Mouse (Mus musculus) macrophage (primary cell): ENCODE data around the gene Vcp. TPM values are rescaled to one million over a fixed set of nuclear protein-coding genes. Genes with fewer than 3 reads are reported as not detected.

Experiments
- H3K27ac ChIP-seq: fragments of 350-480 bp; formaldehyde crosslinking; 2 replicates; pipeline ENCODE4 v1.9.0; 2021
- H3K36me3 ChIP-seq: fragments of 350-480 bp; formaldehyde crosslinking; 2 replicates; pipeline ENCODE4 v1.9.0; 2021; ENCODE audit errors: inconsistent target
- H3K4me3 ChIP-seq: fragments of 350-480 bp; formaldehyde crosslinking; 2 replicates; pipeline ENCODE4 v1.9.0; 2021; ENCODE audit errors: inconsistent target
- H3K79me2 ChIP-seq: fragments of 350-480 bp; formaldehyde crosslinking; 2 replicates; pipeline ENCODE4 v1.9.0; 2021; ENCODE audit errors: inconsistent target
- WGBS: methylation state at CpG from one replicate; pipeline ENCODE4 v1.1.7; 2026; ENCODE audit warnings: inconsistent platforms; ENCODE audit not compliant: missing documents; 5-methylcytosine and 5-hydroxymethylcytosine counted together
- polyA plus RNA-seq: library from polyadenylated mRNA; stranded (reverse); fragments of 250-400 nt; gene quantifications from 3 replicates; pipeline ENCODE4 v1.2.4, GENCODE M21; 2018; ENCODE audit warnings: inconsistent platforms

Vcp gene
- polyA plus RNA-seq, 1 experiment from 2014 or later, result 191 TPM

DNA sequence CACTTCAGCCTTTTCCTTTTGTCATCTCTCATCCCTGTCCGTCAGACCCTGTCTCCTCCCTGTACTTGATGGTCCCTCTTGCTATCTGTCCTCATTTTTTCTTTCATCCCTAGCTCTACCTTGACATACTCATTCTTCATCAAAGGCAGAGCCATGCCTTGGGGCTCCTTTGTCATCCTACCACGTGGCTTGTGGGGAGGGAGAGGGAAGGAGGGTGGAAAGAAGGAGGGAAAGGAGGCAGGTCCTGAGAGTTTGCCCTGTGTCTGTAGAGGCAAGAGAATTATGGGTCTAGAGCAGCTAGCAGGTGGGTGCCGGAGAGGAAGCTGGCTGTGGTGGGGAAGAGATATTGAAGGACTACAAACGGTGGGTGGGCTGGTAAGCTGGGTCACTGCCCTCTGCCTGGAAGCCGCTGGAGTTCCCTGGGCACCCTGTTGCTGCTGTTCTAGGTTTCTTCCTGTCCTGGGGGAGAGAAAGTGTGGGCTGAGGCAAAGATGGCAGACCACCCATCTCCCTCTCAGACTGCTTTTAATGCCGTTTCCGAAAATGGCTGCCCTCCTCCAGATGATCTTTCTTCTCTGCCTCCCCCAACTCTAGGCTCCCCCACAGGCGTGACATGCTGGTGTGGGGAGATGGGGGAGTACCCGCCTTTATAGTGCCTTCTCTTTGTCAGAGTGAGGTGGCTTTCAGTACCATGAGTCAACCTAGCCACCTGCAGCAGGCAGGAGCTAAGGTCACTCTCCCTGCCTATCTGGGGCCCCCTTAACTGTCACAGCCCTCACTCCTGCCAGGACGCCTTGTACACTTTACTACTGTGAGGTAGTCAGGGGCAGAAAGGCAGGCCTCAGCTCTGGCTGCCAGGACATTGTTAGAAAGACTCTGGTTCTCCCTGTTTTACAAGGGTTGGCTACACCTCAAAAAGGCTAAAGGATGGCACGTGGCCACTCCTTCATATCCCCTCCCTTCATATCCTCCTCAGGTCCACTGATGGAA lies 48.8 kb downstream of the Vcp start:
- WGBS, result 66% methylated on average over 11 of the region's 11 CpGs
- no peak overlapping the region for H3K27ac ChIP-seq

DNA sequence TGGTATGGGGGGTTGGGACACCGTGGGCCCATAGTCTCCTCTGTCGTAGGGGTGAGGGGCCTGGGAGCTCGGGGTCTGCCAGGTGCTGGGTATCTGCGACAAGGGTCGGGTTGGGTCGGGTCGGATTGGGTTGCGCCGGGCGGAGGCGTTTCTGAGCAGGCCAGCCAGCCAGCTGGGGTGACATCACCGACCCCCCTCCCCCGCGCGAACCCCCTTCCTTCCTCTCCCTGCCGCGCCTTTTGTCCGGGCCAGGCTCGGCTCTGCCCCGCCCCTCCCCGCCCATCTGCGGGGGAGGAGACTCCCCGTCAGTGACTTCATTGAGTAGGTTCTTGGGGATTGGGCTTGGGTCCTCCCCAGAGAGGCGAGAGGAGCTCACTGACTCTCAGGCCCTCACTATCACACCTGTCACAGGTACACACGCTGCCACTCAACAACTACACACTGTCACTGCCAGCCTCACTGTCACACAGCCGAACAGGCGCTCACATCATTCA lies 50.2 kb downstream of the Vcp start:
- no peaks in the 10 kb centered on the region for H3K79me2 ChIP-seq
- 7% methylated on average over 16 of the region's 27 CpGs for WGBS
- H3K36me3 ChIP-seq, result no peaks in the 10 kb centered on the region
- peak overlapping the region; percentile 32 for H3K4me3 ChIP-seq
- peak overlapping the region; percentile 63 for H3K27ac ChIP-seq

More for the DNA sequence above, 48.8 kb downstream of the Vcp start:
- Histone ChIP-seq H3K36me3 (no peaks in the 10 kb centered on the region), H3K4me3 (no peak overlapping the region), H3K79me2 (no peaks in the 10 kb centered on the region)

DNA sequence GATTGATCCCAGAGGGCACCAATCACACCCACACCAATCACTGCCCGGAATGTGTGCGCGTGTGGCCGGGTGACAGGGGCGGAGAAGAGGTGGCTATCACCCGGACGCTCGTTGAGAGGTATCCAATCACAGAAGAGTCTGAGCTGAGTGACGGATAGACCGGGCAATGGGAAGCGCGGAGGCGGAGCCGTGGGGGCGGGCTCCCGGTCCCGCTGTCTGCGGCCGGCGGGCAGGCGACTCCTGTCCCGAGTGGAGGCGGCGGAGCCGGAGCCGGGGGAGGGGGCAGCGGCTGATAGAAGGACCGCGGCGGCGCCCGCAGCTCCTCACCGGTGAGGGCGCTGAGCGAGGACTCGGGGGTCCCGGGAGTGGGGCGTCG lies 50.6 kb downstream of the Vcp start, which contains the start of gene Dnajb5:
Dnajb5 (plus strand) TSS at position 139 of the 376 bp plus-strand sequence.
- Histone ChIP-seq H3K27ac (peak within 1 kb of the TSS; percentile 63), H3K36me3 (no peaks in the 10 kb centered on the region), H3K79me2 (no peaks in the 10 kb centered on the region), H3K4me3 (peak within 1 kb of the TSS; percentile 32)
- under 1% methylated on average over 34 of the region's 39 CpGs for WGBS

DNA sequence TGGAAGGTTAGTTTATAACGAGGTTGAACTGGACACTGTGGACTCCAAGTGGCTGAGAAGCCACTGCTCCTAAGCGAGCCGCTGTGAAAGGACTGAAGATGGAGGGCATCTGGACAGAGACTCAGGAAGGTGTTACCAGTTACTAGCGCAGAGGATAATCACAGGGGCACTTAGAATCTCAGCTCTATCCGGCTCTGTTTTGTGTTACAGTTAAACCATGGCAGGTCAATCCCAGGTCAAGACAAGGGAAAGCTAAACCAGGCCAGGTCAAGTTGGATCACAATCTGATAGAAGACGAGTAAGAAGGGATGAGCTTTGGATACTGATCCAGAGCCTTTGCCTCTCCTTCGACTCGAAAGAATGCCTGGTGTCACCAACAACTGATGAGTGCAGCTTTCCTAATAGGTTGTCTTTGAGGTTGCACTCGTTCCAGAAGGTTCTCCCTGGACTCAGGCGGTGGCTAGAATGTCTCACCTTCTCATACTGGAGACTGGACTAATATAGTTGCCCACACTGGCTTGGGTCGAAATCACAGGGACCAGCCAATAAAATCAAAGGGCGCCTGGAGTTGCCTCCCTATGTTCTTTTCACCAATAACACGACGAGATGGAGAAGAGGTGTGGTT lies 51.1 kb downstream of the Vcp start:
- WGBS, result 10% methylated on average over 14 of the region's 14 CpGs
- peak overlapping the region; percentile 12; the same call in 1 of the 2 replicates for H3K4me3 ChIP-seq
- no peak overlapping the region for H3K27ac ChIP-seq
- H3K79me2 ChIP-seq, result no peaks in the 10 kb centered on the region
- no peaks in the 10 kb centered on the region for H3K36me3 ChIP-seq

DNA sequence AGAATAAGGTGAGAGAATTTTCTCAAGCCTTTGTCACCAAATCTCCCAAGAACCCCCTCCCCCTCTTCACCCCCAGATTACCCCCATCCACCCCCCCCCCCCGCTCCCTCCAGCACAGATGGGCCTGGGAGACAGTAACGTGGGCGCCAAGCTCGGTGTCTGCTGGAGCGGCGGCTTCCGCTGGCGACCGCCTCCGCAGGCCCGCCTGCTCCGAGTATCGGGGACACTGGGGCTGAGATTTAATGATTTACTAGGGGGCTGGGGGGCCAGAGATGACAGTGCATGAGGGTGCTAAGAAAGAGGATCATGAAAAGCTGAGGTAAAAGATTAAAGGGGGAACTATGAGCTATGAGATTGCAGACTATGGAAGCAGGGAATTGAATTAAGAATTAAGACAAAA lies 51.8 kb downstream of the Vcp start:
- WGBS, result 70% methylated on average over 12 of the region's 13 CpGs
- Histone ChIP-seq H3K79me2 (no peaks in the 10 kb centered on the region), H3K4me3 (no peak overlapping the region), H3K36me3 (no peaks in the 10 kb centered on the region), H3K27ac (no peak overlapping the region)

DNA sequence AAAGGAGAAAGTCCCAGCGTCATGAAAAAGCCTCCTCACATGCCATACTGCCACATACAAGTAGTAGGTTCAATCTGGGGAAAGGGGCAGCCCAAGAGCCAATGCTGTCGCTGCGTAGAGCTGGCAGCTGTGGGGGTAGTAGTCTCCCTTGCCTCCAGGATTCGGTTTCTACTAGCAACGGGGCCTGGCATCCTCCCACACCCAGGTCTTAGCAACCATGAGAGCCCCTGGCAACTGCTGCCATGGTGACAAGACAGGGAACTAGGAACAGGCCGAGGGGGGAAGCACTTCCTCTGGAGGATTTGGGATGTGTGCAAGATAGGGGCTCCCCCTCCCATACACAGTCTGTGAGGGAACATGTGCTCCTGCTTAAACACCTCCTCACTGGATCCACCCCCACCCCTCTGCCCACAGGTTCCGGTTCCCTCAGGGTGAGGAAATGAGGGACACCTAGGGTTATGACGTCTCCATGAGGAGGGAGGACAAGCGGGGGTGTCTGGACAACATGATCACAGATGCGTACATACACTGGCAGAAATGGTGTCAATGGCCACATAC lies 53.5 kb downstream of the Vcp start:
- Histone ChIP-seq H3K4me3 (no peak overlapping the region), H3K27ac (no peak overlapping the region), H3K79me2 (no peaks in the 10 kb centered on the region), H3K36me3 (no peaks in the 10 kb centered on the region)
- 50% methylated on average over 10 of the region's 10 CpGs for WGBS

DNA sequence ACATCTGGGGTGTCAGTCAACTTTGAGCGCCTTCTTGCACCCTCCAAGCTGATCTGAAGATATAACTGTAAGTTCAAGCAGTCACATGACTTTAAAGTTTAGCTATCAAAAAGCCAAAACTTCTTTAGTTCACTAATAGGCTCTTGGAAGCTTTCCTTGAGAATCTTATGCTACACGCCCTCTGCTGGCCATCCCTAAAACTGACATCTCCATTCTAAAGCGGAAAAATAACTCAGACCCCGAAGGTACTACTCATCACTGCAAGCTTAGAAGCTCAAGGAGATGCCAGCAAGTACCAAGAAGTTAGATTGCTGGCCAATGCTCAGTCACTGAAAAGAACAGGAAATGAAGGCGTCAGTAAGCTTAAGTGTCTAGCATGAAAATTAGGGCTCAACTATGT lies 54.4 kb downstream of the Vcp start:
- 5% methylated on average over 5 of the region's 5 CpGs for WGBS
- no peak overlapping the region for H3K4me3 ChIP-seq
- no peaks in the 10 kb centered on the region for H3K79me2 ChIP-seq
- H3K36me3 ChIP-seq, result no peaks in the 10 kb centered on the region
- H3K27ac ChIP-seq, result no peak overlapping the region

DNA sequence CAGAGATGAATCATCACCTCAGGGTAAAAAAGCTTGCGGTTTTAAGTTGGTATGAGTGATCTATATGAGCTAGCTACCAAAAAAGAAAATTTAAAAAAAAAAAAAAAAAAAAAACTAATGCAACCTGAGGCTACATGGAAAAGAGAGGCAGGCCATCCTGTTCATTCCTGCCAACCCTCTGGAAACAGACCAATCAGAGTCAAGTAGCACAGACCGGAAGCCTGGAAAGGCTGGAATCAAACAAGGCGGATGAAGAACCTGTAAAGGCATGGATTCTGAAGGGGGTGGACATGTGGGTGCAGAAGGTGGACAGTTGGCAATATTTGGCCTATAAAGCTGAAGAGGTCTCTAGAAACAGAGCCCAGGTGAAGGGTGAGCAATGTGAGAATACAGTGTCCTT lies 54.9 kb downstream of the Vcp start:
- 88% methylated on average over 3 of the region's 3 CpGs for WGBS
- no peaks in the 10 kb centered on the region for H3K79me2 ChIP-seq

DNA sequence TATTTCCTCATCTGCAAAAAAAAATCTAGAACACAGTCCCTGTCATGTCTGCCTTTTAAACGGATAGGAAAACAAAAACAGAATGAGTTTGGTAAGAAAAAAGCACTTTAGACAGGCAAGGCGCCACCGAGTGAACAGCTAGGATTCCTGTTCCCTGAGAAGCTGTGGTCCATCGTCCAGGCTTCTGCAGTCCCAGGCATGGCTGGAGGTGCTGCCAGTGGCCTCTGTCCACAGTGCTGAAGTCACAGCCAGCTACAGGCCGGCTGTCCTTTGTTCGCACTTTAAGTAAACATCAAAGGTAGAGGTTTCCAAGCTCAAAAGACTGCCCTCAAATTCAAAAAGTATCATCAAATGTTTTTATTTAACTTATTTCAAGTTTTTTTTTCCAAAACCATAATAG lies 55.3 kb downstream of the Vcp start:
- H3K79me2 ChIP-seq, result no peaks in the 10 kb centered on the region
- 29% methylated on average over 6 of the region's 6 CpGs for WGBS
- H3K4me3 ChIP-seq, result no peak overlapping the region
- no peak overlapping the region for H3K27ac ChIP-seq
- H3K36me3 ChIP-seq, result no peaks in the 10 kb centered on the region

More for the DNA sequence above, 54.9 kb downstream of the Vcp start:
- no peak overlapping the region for H3K4me3 ChIP-seq
- H3K27ac ChIP-seq, result no peak overlapping the region
- no peaks in the 10 kb centered on the region for H3K36me3 ChIP-seq

DNA sequence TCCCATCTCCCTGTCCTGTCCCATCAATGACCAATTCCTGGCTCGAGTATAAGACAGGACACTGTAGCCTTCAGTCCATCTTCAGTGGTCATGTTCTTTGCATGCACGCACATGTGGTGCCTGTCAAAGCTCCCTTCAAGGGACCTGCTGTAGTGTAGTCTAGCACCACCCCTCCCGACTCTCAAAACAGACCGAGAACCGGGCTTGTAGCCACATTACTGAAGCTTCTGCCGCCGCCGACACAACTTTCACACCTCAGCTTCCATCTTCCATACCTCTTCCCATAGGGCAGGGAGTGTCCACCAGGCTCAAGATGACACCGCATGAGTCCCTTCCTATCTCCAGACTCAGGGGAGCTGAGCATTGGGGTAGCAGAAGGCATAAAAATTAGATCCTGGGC lies 56.1 kb downstream of the Vcp start:
- no peak overlapping the region for H3K27ac ChIP-seq
- WGBS, result 95% methylated on average over 9 of the region's 9 CpGs
- no peaks in the 10 kb centered on the region for H3K79me2 ChIP-seq
- no peak overlapping the region for H3K4me3 ChIP-seq
- no peaks in the 10 kb centered on the region for H3K36me3 ChIP-seq

DNA sequence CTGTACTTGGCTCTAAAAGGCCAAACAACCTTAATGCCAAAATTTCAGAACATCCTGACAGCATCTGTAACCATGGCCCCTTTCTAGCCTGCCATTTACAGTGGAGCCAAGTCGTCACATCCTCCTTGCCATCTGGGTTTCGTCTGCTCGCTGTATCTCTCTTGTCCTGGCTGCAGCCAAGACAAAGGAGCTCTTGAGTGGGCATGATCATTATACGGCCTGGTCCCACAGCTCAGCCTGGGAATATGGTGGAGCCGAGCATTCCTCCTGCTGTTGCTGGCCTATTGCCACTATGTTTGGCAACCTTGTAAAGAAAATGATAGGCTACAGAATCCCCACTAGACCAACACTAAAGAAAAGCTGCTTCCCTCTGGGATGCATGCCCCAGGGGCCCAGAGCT lies 57.0 kb downstream of the Vcp start:
- Histone ChIP-seq H3K27ac (no peak overlapping the region), H3K4me3 (no peak overlapping the region), H3K36me3 (no peaks in the 10 kb centered on the region), H3K79me2 (no peaks in the 10 kb centered on the region)
- WGBS, result 89% methylated on average over 5 of the region's 5 CpGs

DNA sequence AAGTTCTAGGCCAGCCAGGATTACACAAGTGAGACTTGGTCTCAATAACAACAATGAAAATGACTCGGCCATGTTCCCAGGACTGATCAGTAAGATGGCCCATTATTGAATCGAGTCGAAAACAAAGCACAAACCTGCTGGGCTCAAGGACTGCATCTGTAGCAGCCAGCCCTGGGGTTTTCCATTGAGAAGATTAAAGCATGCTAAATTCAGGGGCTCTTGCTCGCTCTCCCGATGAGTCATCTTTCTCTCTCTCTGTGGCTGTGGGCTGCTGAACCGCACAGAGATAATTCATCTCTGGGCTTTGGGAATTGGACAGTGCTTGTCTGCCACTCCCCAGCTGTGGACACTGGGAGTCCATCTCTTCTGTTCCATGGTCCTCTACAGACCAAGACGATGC lies 58.9 kb downstream of the Vcp start:
- 78% methylated on average over 7 of the region's 7 CpGs for WGBS
- no peak overlapping the region for H3K27ac ChIP-seq
- H3K79me2 ChIP-seq, result no peaks in the 10 kb centered on the region
- no peaks in the 10 kb centered on the region for H3K36me3 ChIP-seq
- no peak overlapping the region for H3K4me3 ChIP-seq

DNA sequence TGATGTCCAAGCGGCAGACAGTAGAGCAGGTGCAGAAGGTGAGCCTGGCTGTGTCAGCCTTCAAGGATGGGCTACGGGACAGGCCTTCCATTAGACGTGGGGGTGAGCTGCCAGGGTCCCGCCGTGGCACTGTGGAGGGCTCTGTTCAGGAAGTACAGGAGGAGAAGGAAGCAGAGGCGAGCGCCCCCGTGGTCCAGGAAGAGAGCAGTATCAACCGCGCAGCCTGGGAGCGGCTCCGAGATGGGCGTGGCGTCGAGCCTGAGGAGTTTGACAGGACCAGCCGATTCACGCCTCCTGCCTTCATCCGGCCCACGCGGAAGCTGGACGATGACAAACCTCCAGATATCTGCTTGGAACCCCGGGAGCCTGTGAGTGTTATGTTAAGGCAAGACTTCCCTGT lies 66.7 kb downstream of the Vcp start:
- Histone ChIP-seq H3K4me3 (no peak overlapping the region), H3K27ac (no peak overlapping the region), H3K36me3 (no peaks in the 10 kb centered on the region), H3K79me2 (no peaks in the 10 kb centered on the region)
- WGBS, result 6% methylated on average over 21 of the region's 22 CpGs

DNA sequence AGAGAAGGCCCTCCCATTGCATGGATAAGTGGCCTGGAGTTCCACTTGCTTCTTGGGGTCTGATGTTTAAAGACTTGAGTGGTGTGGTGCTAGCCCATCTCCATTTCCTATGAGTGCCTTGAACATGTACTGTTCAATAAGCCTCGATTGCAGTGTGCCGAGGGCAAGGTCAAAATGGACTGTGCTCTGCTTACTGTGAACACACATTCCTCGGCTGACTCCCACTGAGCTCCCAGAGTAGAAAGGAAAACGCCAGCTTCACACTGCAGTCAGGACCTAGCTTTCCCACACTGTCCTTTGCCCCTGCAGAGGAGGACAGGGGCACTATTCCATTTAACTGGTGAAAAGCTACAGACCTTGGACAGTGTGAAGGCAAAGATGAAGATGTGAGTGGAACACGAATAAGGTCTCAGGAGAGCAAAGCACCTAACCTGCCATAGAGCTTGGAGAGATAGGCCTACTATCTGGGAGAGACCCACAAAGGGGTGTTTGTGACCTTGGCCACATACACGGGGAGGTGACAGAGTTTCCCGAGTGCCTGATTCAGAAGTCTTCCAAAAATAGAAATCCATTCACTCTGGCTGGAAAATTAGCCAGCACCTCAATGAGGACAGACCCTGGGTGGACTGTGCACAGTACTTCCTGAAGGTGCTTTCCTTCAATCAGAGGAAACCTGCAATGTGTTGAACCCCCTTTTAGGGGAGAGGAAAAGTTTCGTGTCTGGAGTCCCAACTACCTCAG lies 67.9 kb downstream of the Vcp start:
- Histone ChIP-seq H3K27ac (no peak overlapping the region), H3K79me2 (no peaks in the 10 kb centered on the region), H3K4me3 (no peak overlapping the region), H3K36me3 (no peaks in the 10 kb centered on the region)
- 89% methylated on average over 8 of the region's 8 CpGs for WGBS
